Mouse (Mus musculus) lung, postnatal 0 days (tissue): Measurements from ENCODE around the gene Kmt2c. TPM values are rescaled to one million over a fixed set of nuclear protein-coding genes. Genes with fewer than 3 reads are reported as not detected.
"Not testable (repeated sequence)": the region's sequence is repeated elsewhere in the genome, so short reads cannot be mapped to it uniquely, and the experiment has no call there.

ENCODE experiments used
- ATAC-seq: fragments of 200-750 bp; cut with Nextera tagmentation; 2 replicates; pipeline ENCODE4 v1.8.0; 2017; ENCODE audit warnings: moderate library complexity
- DNase-seq: peaks from one replicate; pipeline ENCODE4 v3.0.0-alpha.2; 2016; ENCODE audit warnings: low spot score
- H3K27ac ChIP-seq: fragments of 300-500 bp; sonication (generic); 2 replicates; pipeline ENCODE4 v1.5.1; 2014; ENCODE audit warnings: antibody characterized with exemption, mild to moderate bottlenecking, low read length, mixed read lengths
- H3K27me3 ChIP-seq: fragments of 300-500 bp; sonication (generic); replicated peaks from 2 replicates; pipeline ENCODE4 v1.6.1; 2014; ENCODE audit warnings: low read length, mixed read lengths; ENCODE audit not compliant: insufficient read depth
- H3K36me3 ChIP-seq: fragments of 300-500 bp; sonication (generic); 2 replicates; pipeline ENCODE4 v1.6.1; 2014; ENCODE audit warnings: low read length, mixed read lengths; ENCODE audit not compliant: insufficient read depth
- H3K4me1 ChIP-seq: fragments of 300-500 bp; sonication (generic); 2 replicates; pipeline ENCODE4 v1.6.1; 2014; ENCODE audit warnings: antibody characterized with exemption, low read depth, low read length, mixed read lengths; ENCODE audit not compliant: insufficient read depth
- H3K4me2 ChIP-seq: fragments of 300-500 bp; sonication (generic); replicated peaks from 2 replicates; pipeline ENCODE4 v1.6.1; 2014; ENCODE audit warnings: low read depth, mild to moderate bottlenecking, low read length, moderate library complexity, mixed read lengths
- H3K4me3 ChIP-seq: fragments of 300-500 bp; sonication (generic); 2 replicates; pipeline ENCODE4 v1.5.1; 2014; ENCODE audit warnings: low read depth, low read length
- H3K9ac ChIP-seq: fragments of 300-500 bp; sonication (generic); replicated peaks from 2 replicates; pipeline ENCODE4 v1.6.1; 2014; ENCODE audit warnings: low read depth, mild to moderate bottlenecking
- H3K9me3 ChIP-seq: fragments of 300-500 bp; sonication (generic); 2 replicates; pipeline ENCODE4 v1.6.1; 2016; ENCODE audit warnings: low read length, mixed read lengths
- CTCF ChIP-seq: IDR thresholded peaks from 2 replicates; pipeline ENCODE4 v1.5.1; 2016; ENCODE audit warnings: antibody characterized with exemption, mild to moderate bottlenecking
- EP300 ChIP-seq: IDR thresholded peaks from 2 replicates; pipeline ENCODE4 v1.6.1; 2016; ENCODE audit warnings: antibody characterized with exemption, mild to moderate bottlenecking, control low read depth
- WGBS: fragments of 180-500 bp; shearing (Covaris S2); extraction: QIAGEN DNeasy Blood & Tissue Kit; methylation state at CpG from one replicate; pipeline ENCODE4 v1.1.7; 2014; 5-methylcytosine and 5-hydroxymethylcytosine counted together
- polyA plus RNA-seq: library from polyadenylated mRNA; unstranded; fragments of >200 nt; fragmentation: Nextera tagmentation; extraction: Ambion mirVana; gene quantifications from 2 replicates; pipeline ENCODE4 v1.2.1, GENCODE M21; 2015

The Kmt2c gene
- polyA plus RNA-seq, 1 experiment from 2014 or later = 9.5 TPM

GRCm38 (mm10) chr5:25243101-25243500 is 255.5 kb downstream of the Kmt2c start:
- ATAC-seq (no peak), DNase-seq (peak; percentile 19)
- Histone ChIP-seq H3K4me2 (no peak overlapping the region), H3K9me3 (no peaks in the 10 kb centered on the region), H3K36me3 (no peaks in the 10 kb centered on the region), H3K27me3 (no peaks in the 10 kb centered on the region), H3K4me1 (no peaks in the 10 kb centered on the region), H3K27ac (no peak overlapping the region), H3K9ac (no peak overlapping the region), H3K4me3 (no peak overlapping the region)
- TF ChIP-seq CTCF (no peak), EP300 (no peak)
- 78% methylated on average over 6 of the region's 6 CpGs for WGBS

GRCm38 (mm10) chr5:25224377-25224776 is 274.2 kb downstream of the Kmt2c start:
- not testable (repeated sequence) for H3K4me1 ChIP-seq, ATAC-seq, H3K9me3 ChIP-seq, H3K4me2 ChIP-seq, H3K4me3 ChIP-seq, H3K27me3 ChIP-seq, H3K9ac ChIP-seq, H3K36me3 ChIP-seq, H3K27ac ChIP-seq, DNase-seq
- WGBS = 78% methylated on average over 1 of the region's 1 CpGs

DNA sequence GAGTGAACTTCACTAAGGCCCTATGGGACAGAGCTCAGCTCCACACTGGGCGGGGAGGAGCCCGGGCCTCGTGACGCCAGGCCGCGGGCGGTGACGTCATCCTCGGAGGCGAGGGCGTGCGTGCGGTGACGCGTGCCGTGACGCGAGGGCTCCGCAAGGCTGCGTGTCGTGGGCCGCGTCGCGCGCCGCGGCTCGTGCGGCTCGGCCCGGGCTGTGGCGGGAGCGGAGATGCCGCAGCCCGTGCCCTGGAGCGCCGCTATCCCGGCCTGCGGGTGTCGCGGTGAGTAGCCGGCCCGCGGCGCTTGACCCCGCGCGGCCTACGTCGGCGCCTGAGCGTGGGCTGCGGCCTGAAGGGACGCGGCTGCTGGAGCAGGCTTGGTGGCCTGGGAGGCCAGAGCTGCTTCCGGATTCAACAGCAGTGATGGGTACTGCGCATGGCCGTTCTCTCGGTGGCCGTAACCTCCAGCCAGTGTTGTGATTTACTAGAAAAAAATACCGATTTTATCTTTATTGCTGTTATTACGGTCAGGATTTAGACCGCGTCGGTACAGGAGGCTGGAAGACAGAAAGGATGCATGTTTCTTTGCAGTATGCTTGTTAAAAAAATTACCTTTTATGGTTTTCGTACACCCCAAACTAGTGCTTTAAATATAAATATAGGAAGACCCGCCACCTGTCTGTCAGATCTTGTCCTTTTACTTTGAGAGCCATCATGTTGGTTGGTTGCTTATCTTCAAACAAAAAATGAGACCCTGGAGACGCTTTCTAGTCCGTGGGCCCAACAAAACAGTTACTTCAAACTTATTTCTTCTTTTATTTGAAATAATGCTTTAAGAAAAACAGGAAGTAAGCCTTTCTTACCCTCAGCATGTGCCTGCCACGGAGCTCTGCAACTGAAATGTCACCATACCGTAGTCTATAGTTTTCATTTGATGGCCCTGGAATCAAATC is 275.6 kb downstream of the Kmt2c start, which contains the start of gene E130116L18Rik:
E130116L18Rik (minus strand) TSS at position 402 of the 951 bp plus-strand sequence.
- Histone ChIP-seq H3K4me1 (no peaks in the 10 kb centered on the region), H3K9me3 (no peaks in the 10 kb centered on the region), H3K36me3 (no peaks in the 10 kb centered on the region), H3K27ac (peak within 1 kb of the TSS; percentile 85), H3K9ac (peak within 1 kb of the TSS; percentile 77), H3K27me3 (no peaks in the 10 kb centered on the region), H3K4me2 (peak within 1 kb of the TSS; percentile 61), H3K4me3 (peak within 1 kb of the TSS; percentile 72)
- 2% methylated on average over 63 of the region's 72 CpGs for WGBS
- DNase-seq (peak; percentile 92), ATAC-seq (peak; percentile 98)
- TF ChIP-seq CTCF = 0 out of 2 replicates have a peak, but pooled peaks have one; percentile 1
- no peak for TF ChIP-seq EP300

Other genes starting within 250 kb of the Kmt2c start
- gene Cct8l1, start 17.3 kb upstream of the Kmt2c start, polyA plus RNA-seq = not detected in 2 replicates
- gene Xrcc2, start 207.0 kb upstream of the Kmt2c start, polyA plus RNA-seq = 1.6 and 1.9 TPM in 2 replicates